Mouse (Mus musculus) erythroblast, embryonic 14.5 days (primary cell): ENCODE results near the gene March7.

Experiments used
- GATA1 ChIP-seq: IDR thresholded peaks from 2 replicates; pipeline ENCODE4 v1.6.1; 2012; ENCODE audit warnings: low read length, inconsistent platforms, mixed read lengths
- TAL1 ChIP-seq: IDR thresholded peaks from 3 replicates; pipeline ENCODE4 v1.6.1; 2012; ENCODE audit warnings: low read length, inconsistent platforms, mixed read lengths

DNA sequence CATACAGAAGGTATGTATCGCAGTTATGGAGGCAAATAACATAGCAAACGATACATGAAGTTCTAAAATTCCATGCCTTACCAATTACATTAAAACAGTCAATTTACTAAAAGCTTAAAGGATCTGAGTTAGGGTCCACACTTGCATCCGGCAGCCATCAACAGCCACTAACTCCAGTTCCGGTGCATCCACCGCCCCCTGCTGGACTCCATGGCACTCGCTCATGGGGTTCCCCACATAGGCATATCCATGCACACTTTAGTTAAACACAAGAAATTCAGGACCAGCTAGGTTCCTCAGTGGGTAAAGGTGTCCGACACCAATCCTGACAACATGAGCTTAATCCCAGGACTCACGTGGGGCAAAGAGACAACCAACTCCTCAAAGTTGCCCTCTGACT lies 9.0 kb upstream of the March7 start:
- no peak for TF ChIP-seq GATA1
- no peak for TF ChIP-seq TAL1
